Mouse (Mus musculus): ENCODE measurements around the gene Gen1. TPM values are rescaled to one million over a fixed set of nuclear protein-coding genes. Genes with fewer than 3 reads are reported as not detected.
A peak's percentile ranks its signal among the peaks of the same experiment; 100 is the strongest.

Gen1 gene
- polyA plus RNA-seq, 1 experiment from 2014 or later = 11.7 TPM

DNA sequence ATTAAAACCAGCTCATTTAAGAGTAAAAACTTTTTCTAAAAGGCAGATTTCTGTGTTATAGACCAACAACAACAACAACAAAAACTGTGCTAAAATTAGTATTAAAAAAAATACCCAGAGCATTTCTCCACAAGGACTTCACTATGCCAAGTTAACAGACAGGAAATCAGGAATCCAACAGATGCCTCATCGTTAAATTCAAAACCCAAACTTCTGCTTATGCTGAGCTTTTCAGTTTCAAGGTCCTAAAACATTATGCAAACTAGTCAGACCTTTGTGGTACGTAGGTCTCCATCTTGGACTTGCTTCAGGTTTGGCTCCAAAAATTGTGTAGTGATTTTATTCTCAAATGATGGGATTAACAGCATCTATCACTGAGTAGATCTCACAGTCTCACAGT is 50.0 kb downstream of the Gen1 start:
- H3K36me3 ChIP-seq (ENCODE audit: control insufficient read depth, insufficient read depth, low read length) = no peaks in the 10 kb centered on the region
- H3K4me3 ChIP-seq (ENCODE audit: low read length) = no peak overlapping the region
- no peaks in the 10 kb centered on the region for H3K9me3 ChIP-seq (ENCODE audit: control insufficient read depth, low read length)
- no peaks in the 10 kb centered on the region for H3K27me3 ChIP-seq (ENCODE audit: control insufficient read depth, insufficient read depth, low read depth, low read length)
- H3K9ac ChIP-seq (ENCODE audit: low read length) = no peak overlapping the region
- H3K4me2 ChIP-seq (ENCODE audit: low read depth, low read length) = no peak overlapping the region
- ATAC-seq (ENCODE audit: low read depth) = no peak
- no peaks in the 10 kb centered on the region for H3K4me1 ChIP-seq (replicated peaks; ENCODE audit: control insufficient read depth, insufficient read depth, low read length)
- 83% methylated on average over 2 of the region's 2 CpGs for WGBS
- no peak overlapping the region for H3K27ac ChIP-seq (ENCODE audit: low read length)

DNA sequence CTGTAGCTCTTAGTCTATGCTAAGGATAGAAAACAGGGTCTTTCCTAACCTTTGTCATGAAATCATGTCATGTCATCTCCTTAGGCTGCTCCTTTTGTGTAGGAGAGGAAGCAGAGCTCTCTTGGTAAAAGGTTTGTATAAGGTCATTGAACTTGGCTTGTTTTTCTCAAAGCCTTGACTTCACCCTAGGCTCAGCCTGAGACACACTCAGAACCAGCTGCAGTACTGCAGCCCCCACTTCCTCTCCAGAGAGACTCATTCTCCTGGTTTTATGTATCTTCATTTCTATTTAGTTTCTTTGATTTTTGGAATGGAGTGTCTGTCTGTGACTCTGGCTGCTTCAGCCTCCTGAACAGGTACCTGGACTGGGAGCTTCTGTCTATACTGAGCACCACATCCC is 50.8 kb downstream of the Gen1 start:
- Histone ChIP-seq H3K27ac (ENCODE audit: low read length) (no peak overlapping the region), H3K36me3 (ENCODE audit: control insufficient read depth, insufficient read depth, low read length) (no peaks in the 10 kb centered on the region), H3K4me3 (ENCODE audit: low read length) (no peak overlapping the region), H3K9ac (ENCODE audit: low read length) (no peak overlapping the region), H3K27me3 (ENCODE audit: control insufficient read depth, insufficient read depth, low read depth, low read length) (no peaks in the 10 kb centered on the region), H3K9me3 (ENCODE audit: control insufficient read depth, low read length) (no peaks in the 10 kb centered on the region), H3K4me1 (replicated peaks; ENCODE audit: control insufficient read depth, insufficient read depth, low read length) (no peaks in the 10 kb centered on the region), H3K4me2 (ENCODE audit: low read depth, low read length) (no peak overlapping the region)
- no peak for ATAC-seq (ENCODE audit: low read depth)

DNA sequence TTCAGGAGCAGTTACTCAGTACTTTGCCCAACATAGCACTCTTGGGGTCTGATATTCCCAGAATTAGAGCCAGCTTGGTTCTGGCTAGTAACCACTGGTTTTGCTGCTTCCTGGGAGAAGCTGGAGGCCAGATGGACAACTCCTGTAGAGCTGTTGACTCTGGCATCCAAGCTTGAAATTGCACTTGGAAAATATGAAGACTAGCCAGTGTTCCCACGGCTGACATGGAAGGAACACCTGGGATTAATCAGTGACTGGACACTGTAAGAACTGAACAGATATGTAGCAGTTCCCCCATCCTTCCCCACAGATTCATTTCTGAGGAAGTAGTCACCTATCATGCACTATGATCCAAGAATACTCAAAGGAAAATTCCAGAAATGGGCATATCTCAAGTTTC is 52.7 kb downstream of the Gen1 start:
- Histone ChIP-seq H3K4me2 (ENCODE audit: low read depth, low read length) (no peak overlapping the region), H3K9ac (ENCODE audit: low read length) (no peak overlapping the region), H3K27ac (ENCODE audit: low read length) (no peak overlapping the region), H3K4me3 (ENCODE audit: low read length) (no peak overlapping the region), H3K36me3 (ENCODE audit: control insufficient read depth, insufficient read depth, low read length) (no peaks in the 10 kb centered on the region), H3K4me1 (replicated peaks; ENCODE audit: control insufficient read depth, insufficient read depth, low read length) (no peaks in the 10 kb centered on the region), H3K27me3 (ENCODE audit: control insufficient read depth, insufficient read depth, low read depth, low read length) (no peaks in the 10 kb centered on the region), H3K9me3 (ENCODE audit: control insufficient read depth, low read length) (no peaks in the 10 kb centered on the region)
- 67% methylated on average over 1 of the region's 1 CpGs for WGBS
- ATAC-seq (ENCODE audit: low read depth) = no peak

DNA sequence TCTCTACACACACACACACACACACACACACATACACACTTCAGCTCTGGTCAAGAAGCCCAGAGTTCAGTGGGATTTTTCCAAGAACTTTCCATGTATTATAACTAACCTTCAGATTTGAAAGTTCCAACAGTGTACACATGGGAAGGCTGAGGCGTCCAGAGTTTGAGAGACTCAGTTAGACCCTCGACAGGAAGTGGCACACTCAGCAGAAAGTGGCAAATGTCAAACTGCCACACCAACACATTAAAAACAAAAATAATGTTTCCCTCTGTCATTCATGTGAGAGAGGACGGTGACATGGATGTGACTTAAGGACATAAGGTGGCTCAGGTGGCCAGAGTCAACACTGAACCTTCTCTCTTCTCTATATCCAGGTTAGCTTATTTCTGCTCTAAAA is 55.2 kb downstream of the Gen1 start:
- Histone ChIP-seq H3K36me3 (ENCODE audit: control insufficient read depth, insufficient read depth, low read length) (no peaks in the 10 kb centered on the region), H3K9me3 (ENCODE audit: control insufficient read depth, low read length) (no peaks in the 10 kb centered on the region), H3K4me2 (ENCODE audit: low read depth, low read length) (no peak overlapping the region), H3K9ac (ENCODE audit: low read length) (no peak overlapping the region), H3K4me3 (ENCODE audit: low read length) (no peak overlapping the region), H3K27me3 (ENCODE audit: control insufficient read depth, insufficient read depth, low read depth, low read length) (no peaks in the 10 kb centered on the region), H3K4me1 (replicated peaks; ENCODE audit: control insufficient read depth, insufficient read depth, low read length) (no peaks in the 10 kb centered on the region), H3K27ac (ENCODE audit: low read length) (no peak overlapping the region)
- no peak for ATAC-seq (ENCODE audit: low read depth)
- WGBS = 54% methylated on average over 3 of the region's 3 CpGs

DNA sequence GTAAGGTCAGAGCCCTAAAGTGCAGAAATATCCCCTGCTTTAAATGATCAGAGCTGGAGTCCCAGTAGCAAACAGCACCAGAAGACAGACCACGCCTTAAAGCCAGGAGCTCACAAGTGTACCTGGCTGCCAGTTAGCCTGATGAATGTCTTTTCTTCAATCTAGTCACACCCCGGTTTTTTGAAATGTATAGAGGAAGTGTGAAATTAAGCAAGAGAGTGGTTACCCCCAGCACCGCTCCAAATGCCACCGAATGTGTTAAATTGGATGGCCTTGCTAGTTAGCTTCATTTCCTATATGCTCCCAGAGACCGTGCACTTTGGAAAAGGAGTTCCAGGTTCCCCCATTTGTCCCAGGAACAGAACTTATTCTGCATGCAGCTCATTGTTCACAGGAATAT is 56.0 kb downstream of the Gen1 start:
- WGBS = 65% methylated on average over 5 of the region's 5 CpGs
- Histone ChIP-seq H3K36me3 (ENCODE audit: control insufficient read depth, insufficient read depth, low read length) (no peaks in the 10 kb centered on the region), H3K27ac (ENCODE audit: low read length) (no peak overlapping the region), H3K4me3 (ENCODE audit: low read length) (no peak overlapping the region), H3K9ac (ENCODE audit: low read length) (no peak overlapping the region), H3K4me2 (ENCODE audit: low read depth, low read length) (no peak overlapping the region), H3K27me3 (ENCODE audit: control insufficient read depth, insufficient read depth, low read depth, low read length) (no peaks in the 10 kb centered on the region), H3K9me3 (ENCODE audit: control insufficient read depth, low read length) (no peaks in the 10 kb centered on the region), H3K4me1 (replicated peaks; ENCODE audit: control insufficient read depth, insufficient read depth, low read length) (peaks cover 1% of the 10 kb centered on the region; the same call in 1 of the 2 replicates)
- no peak for ATAC-seq (ENCODE audit: low read depth)

DNA sequence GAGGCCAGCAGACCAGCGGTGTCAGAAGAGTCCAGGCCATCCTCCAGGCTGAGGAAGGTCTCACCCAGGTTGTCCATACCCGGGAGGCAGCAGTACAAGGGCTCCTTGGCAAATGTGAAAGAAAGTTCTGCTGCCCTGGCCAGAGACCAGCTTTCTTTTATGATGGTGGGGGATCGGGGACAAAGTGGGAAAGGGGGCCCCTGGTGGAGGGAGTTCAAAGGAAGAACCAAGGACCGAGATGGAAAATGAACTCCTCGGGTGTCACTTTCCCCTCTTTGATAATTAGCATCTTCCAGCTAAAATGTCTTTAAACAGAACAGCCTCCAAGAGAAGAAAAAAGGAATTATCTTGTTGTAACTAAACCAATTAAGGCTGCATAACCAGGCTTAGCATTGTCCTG is 56.7 kb downstream of the Gen1 start, which contains the start of gene Msgn1:
Gene Msgn1, minus strand, starts transcription at position 101 of the 400 bp plus-strand sequence.
- H3K27me3 ChIP-seq (ENCODE audit: control insufficient read depth, insufficient read depth, low read depth, low read length) = no peaks in the 10 kb centered on the region
- H3K4me3 ChIP-seq (ENCODE audit: low read length) = no peak within 1 kb of the TSS
- no peaks in the 10 kb centered on the region for H3K9me3 ChIP-seq (ENCODE audit: control insufficient read depth, low read length)
- no peak within 1 kb of the TSS for H3K9ac ChIP-seq (ENCODE audit: low read length)
- no peak for ATAC-seq (ENCODE audit: low read depth)
- WGBS = 39% methylated on average over 5 of the region's 5 CpGs
- H3K27ac ChIP-seq (ENCODE audit: low read length) = no peak within 1 kb of the TSS
- H3K4me1 ChIP-seq (replicated peaks; ENCODE audit: control insufficient read depth, insufficient read depth, low read length) = peaks cover 8% of the 10 kb centered on the region; the same call in 1 of the 2 replicates
- H3K36me3 ChIP-seq (ENCODE audit: control insufficient read depth, insufficient read depth, low read length) = no peaks in the 10 kb centered on the region
- H3K4me2 ChIP-seq (ENCODE audit: low read depth, low read length) = no peak within 1 kb of the TSS

DNA sequence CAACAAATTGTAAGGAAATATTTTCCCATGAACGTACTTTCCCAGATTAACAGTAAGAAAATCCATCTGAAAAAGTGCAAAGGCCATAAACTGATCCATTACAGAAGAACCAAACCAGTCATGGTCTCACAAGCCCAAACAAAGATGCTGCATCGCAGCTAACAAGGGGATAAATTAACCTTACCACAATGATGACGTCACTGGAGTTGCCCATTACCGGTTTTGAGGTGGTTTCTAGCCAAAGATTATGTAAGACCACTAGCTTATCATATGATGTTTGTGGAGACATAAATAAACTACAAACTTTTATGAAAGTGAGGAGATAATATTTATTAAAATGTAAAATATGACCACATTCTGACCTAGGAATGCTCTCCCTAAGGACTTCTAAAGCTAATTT is 59.3 kb downstream of the Gen1 start:
- Histone ChIP-seq H3K4me3 (ENCODE audit: low read length) (no peak overlapping the region), H3K36me3 (ENCODE audit: control insufficient read depth, insufficient read depth, low read length) (no peaks in the 10 kb centered on the region), H3K9ac (ENCODE audit: low read length) (no peak overlapping the region), H3K27ac (ENCODE audit: low read length) (no peak overlapping the region), H3K4me1 (replicated peaks; ENCODE audit: control insufficient read depth, insufficient read depth, low read length) (peaks cover 8% of the 10 kb centered on the region; the same call in 1 of the 2 replicates), H3K9me3 (ENCODE audit: control insufficient read depth, low read length) (no peaks in the 10 kb centered on the region), H3K4me2 (ENCODE audit: low read depth, low read length) (no peak overlapping the region), H3K27me3 (ENCODE audit: control insufficient read depth, insufficient read depth, low read depth, low read length) (no peaks in the 10 kb centered on the region)
- no peak for ATAC-seq (ENCODE audit: low read depth)
- WGBS = 79% methylated on average over 4 of the region's 4 CpGs

DNA sequence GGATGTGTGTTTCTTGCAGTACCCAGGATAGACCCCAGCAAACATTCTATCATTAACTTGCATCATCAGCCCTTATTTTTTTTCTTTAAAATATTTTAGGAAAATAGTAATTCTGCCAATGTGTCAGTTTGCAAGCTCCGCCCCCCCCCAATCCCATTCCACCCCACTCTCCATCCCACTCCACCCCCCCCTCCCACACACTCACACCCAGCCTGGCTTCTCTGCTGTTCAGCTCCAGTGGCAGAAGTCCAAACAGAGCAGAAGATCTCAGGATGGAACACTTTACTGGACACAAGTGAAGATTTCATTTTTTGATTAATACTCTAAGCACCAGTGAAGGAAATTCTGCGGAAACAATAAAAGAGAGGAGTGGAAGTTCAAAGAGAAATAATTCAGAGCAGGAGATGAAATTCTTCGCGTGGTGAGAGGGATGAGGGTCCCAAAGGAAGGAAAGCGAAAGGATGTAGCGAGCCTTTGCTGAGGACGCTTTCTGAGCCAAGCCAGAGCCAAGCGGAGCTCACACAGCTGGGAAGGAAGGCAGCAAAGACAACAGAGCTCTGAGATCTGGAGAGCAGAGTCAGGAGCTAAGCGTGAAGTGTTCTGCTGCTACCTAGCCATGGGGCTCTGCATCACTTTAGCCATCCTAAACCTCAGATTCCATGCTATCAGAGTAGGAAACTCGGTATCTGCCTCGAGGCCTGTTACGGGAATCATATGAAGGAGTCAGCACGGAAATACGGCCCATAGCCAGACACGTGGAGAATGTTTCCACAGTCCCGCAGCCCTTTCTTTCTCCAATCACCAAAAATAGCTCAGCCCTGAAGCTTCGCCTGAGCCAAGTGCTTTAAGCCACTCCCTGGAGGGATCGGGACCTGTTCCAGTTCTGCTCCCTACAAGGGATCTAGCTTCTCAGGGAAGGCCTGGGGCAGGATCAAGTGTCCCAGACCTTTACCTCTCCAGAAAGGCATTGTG is 61.6 kb downstream of the Gen1 start:
- peak; percentile 85 for ATAC-seq (ENCODE audit: low read depth)
- H3K9ac ChIP-seq (ENCODE audit: low read length) = 0 out of 2 replicates have a peak overlapping the region, but pooled peaks have one; percentile 1
- peak overlapping the region; percentile 22; the same call in 1 of the 2 replicates for H3K4me3 ChIP-seq (ENCODE audit: low read length)

DNA sequence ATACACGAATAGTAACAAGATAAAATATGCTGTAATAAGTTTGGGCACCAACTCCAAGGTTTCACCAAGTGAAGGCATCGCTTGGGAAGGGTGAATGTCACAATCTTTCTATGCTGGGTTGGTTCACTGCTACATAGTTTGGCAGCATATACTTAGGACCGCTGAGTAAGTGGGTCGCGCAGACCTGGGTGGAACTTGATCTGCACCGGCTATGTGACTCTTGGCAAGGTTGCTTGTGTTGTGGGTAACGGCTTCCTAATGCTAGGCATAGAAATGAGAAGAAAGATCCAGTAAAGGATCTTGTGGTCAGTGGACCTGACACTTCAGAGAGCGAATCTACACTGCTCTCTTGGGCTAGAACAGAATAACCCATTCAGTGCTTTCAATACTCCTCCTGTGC is 63.1 kb downstream of the Gen1 start:
- Histone ChIP-seq H3K4me2 (ENCODE audit: low read depth, low read length) (no peak overlapping the region), H3K4me3 (ENCODE audit: low read length) (no peak overlapping the region), H3K4me1 (replicated peaks; ENCODE audit: control insufficient read depth, insufficient read depth, low read length) (peaks cover 8% of the 10 kb centered on the region; the same call in 1 of the 2 replicates), H3K27ac (ENCODE audit: low read length) (no peak overlapping the region), H3K9me3 (ENCODE audit: control insufficient read depth, low read length) (no peaks in the 10 kb centered on the region), H3K9ac (ENCODE audit: low read length) (no peak overlapping the region), H3K27me3 (ENCODE audit: control insufficient read depth, insufficient read depth, low read depth, low read length) (no peaks in the 10 kb centered on the region), H3K36me3 (ENCODE audit: control insufficient read depth, insufficient read depth, low read length) (no peaks in the 10 kb centered on the region)
- ATAC-seq (ENCODE audit: low read depth) = no peak
- 87% methylated on average over 8 of the region's 8 CpGs for WGBS

More for the DNA sequence above, 61.6 kb downstream of the Gen1 start:
- WGBS = 42% methylated on average over 18 of the region's 18 CpGs
- Histone ChIP-seq H3K27me3 (ENCODE audit: control insufficient read depth, insufficient read depth, low read depth, low read length) (no peaks in the 10 kb centered on the region), H3K4me2 (ENCODE audit: low read depth, low read length) (peak overlapping the region; percentile 44), H3K27ac (ENCODE audit: low read length) (peak overlapping the region; percentile 77), H3K36me3 (ENCODE audit: control insufficient read depth, insufficient read depth, low read length) (no peaks in the 10 kb centered on the region), H3K4me1 (replicated peaks; ENCODE audit: control insufficient read depth, insufficient read depth, low read length) (peaks cover 8% of the 10 kb centered on the region; the same call in 1 of the 2 replicates), H3K9me3 (ENCODE audit: control insufficient read depth, low read length) (no peaks in the 10 kb centered on the region)
